Mouse (Mus musculus): Measurements from ENCODE around the gene Onecut3. TPM values are rescaled to one million over a fixed set of nuclear protein-coding genes. Genes with fewer than 3 reads are reported as not detected.
A peak's percentile ranks its signal among the peaks of the same experiment; 100 is the strongest.

Onecut3 gene
- total RNA-seq, 2 experiments from 2014 or later, result not detected

GRCm38 (mm10) chr10:80566375-80567092 lies 71.9 kb downstream of the Onecut3 start:
- DNase-seq, result peak; percentile 90
- no peak overlapping the region for H3K27ac ChIP-seq
- no peak overlapping the region for H3K4me3 ChIP-seq
- intact Hi-C loops (cut with DNase I), result no loop called here
- no peak; the same call in 1 of the 2 replicates for TF ChIP-seq CTCF (IDR thresholded peaks at IDR 0.05)

Other genes with a start within 250 kb of the Onecut3 start
- 100 to 1,000 TPM; 496 to 663 TPM for gene Ndufs7, start 245.7 kb upstream of the Onecut3 start, total RNA-seq (2021)
- 10 to 100 TPM; 14.0 to 28.5 TPM for gene Gamt, start 233.8 kb upstream of the Onecut3 start, total RNA-seq (2021)
- gene Dazap1, start 233.3 kb upstream of the Onecut3 start, total RNA-seq (2021), result 10 to 100 TPM; 34.2 to 38.4 TPM
- gene Rps15, start 202.4 kb upstream of the Onecut3 start, total RNA-seq (2021), result 100 to 1,000 TPM; 634 to 773 TPM
- gene Apc2, start 198.9 kb upstream of the Onecut3 start, total RNA-seq (2021), result under 1 TPM; 0.20 to 0.77 TPM
- gene 2310011J03Rik, start 174.3 kb upstream of the Onecut3 start, total RNA-seq (2021), result 1 to 10 TPM; 5.7 to 8.1 TPM
- 1 to 10 TPM in 1 of 2 experiments, under 1 TPM in 1; 0.84 to 1.0 TPM for gene Pcsk4, start 165.3 kb upstream of the Onecut3 start, total RNA-seq (2021)
- gene Reep6, start 164.9 kb upstream of the Onecut3 start, total RNA-seq (2021), result 1 to 10 TPM; 1.5 to 2.5 TPM
- gene Adamtsl5, start 146.4 kb upstream of the Onecut3 start, total RNA-seq (2021), result 10 to 100 TPM; 26.2 to 43.3 TPM
- under 1 TPM; 0.10 to 0.45 TPM for gene Plk5, start 138.4 kb upstream of the Onecut3 start, total RNA-seq (2021)
- 1 to 10 TPM; 4.7 to 5.1 TPM for gene Mex3d, start 107.2 kb upstream of the Onecut3 start, total RNA-seq (2021)
- 100 to 1,000 TPM; 105 to 116 TPM for gene Mbd3, start 95.3 kb upstream of the Onecut3 start, total RNA-seq (2021)
- gene Uqcr11, start 88.0 kb upstream of the Onecut3 start, total RNA-seq (2021), result 1,000 to 10,000 TPM in 1 of 2 experiments, 100 to 1,000 TPM in 1; 776 to 1,068 TPM
- 10 to 100 TPM; 11.1 to 12.0 TPM for gene Tcf3, start 61.2 kb upstream of the Onecut3 start, total RNA-seq (2021)
- not detected for gene Atp8b3, start 44.3 kb downstream of the Onecut3 start, total RNA-seq (2021)
- gene Rexo1, start 66.7 kb downstream of the Onecut3 start, total RNA-seq (2021), result 10 to 100 TPM in 1 of 2 experiments, 1 to 10 TPM in 1; 9.8 to 10.4 TPM
- gene Klf16, start 82.5 kb downstream of the Onecut3 start, total RNA-seq (2021), result 1 to 10 TPM in 1 of 2 experiments, under 1 TPM in 1; 0.92 to 1.9 TPM
- 10 to 100 TPM; 60.6 to 61.7 TPM for gene Abhd17a, start 95.5 kb downstream of the Onecut3 start, total RNA-seq (2021)
- gene Scamp4, start 108.0 kb downstream of the Onecut3 start, total RNA-seq (2021), result 10 to 100 TPM; 17.0 to 17.5 TPM
- gene Adat3, start 108.0 kb downstream of the Onecut3 start, total RNA-seq (2021), result under 1 TPM; 0.48 to 0.89 TPM
- gene Gm49322, start 111.2 kb downstream of the Onecut3 start, total RNA-seq (2021), result under 1 TPM; 0.28 to 0.38 TPM
- gene Csnk1g2, start 128.0 kb downstream of the Onecut3 start, total RNA-seq (2021), result 100 to 1,000 TPM; 101 to 105 TPM
- 10 to 100 TPM; 34.7 to 40.0 TPM for gene Btbd2, start 162.2 kb downstream of the Onecut3 start, total RNA-seq (2021)
- gene Mknk2, start 183.3 kb downstream of the Onecut3 start, total RNA-seq (2021), result 100 to 1,000 TPM; 253 TPM
- 1 to 10 TPM; 4.9 to 5.5 TPM for gene Mob3a, start 207.1 kb downstream of the Onecut3 start, total RNA-seq (2021)
- gene Izumo4, start 207.3 kb downstream of the Onecut3 start, total RNA-seq (2021), result 1 to 10 TPM; 2.6 to 3.0 TPM
- 10 to 100 TPM; 27.0 to 33.5 TPM for gene Ap3d1, start 247.4 kb downstream of the Onecut3 start, total RNA-seq (2021)

Data from gastrocnemius, adult 2 months (tissue).